Mouse (Mus musculus) heart, embryonic 10.5 days (tissue): ENCODE measurements around the gene Palm3. TPM values are rescaled to one million over a fixed set of nuclear protein-coding genes. Genes with fewer than 3 reads are reported as not detected.

Experiments used
- DNase-seq: peaks from one replicate; pipeline ENCODE4 v3.0.0-alpha.2; 2017; ENCODE audit warnings: low spot score
- H3K27ac ChIP-seq: fragments of 300-500 bp; sonication (generic); 2 replicates; pipeline ENCODE4 v1.5.1; 2016; ENCODE audit warnings: mild to moderate bottlenecking
- H3K27me3 ChIP-seq: fragments of 300-500 bp; sonication (generic); 2 replicates; pipeline ENCODE4 v1.6.1; 2016; ENCODE audit warnings: mild to moderate bottlenecking; ENCODE audit not compliant: poor library complexity, insufficient read depth, severe bottlenecking
- H3K36me3 ChIP-seq: fragments of 300-500 bp; sonication (generic); 2 replicates; pipeline ENCODE4 v1.6.1; 2016; ENCODE audit warnings: mild to moderate bottlenecking, moderate library complexity
- H3K4me1 ChIP-seq: fragments of 300-500 bp; sonication (generic); 2 replicates; pipeline ENCODE4 v1.6.1; 2016; ENCODE audit warnings: mild to moderate bottlenecking
- H3K4me3 ChIP-seq: fragments of 300-500 bp; sonication (generic); 2 replicates; pipeline ENCODE4 v1.5.1; 2016; ENCODE audit warnings: mild to moderate bottlenecking, moderate library complexity
- H3K9me3 ChIP-seq: fragments of 300-500 bp; sonication (generic); 2 replicates; pipeline ENCODE4 v1.6.1; 2016; ENCODE audit warnings: mild to moderate bottlenecking, moderate library complexity
- WGBS: fragments of 180-500 bp; shearing (Covaris S2); methylation state at CpG from one replicate; pipeline ENCODE4 v1.1.7; 2016; 5-methylcytosine and 5-hydroxymethylcytosine counted together
- polyA plus RNA-seq: library from polyadenylated mRNA; unstranded; fragments of >200 nt; fragmentation: Nextera tagmentation; extraction: Ambion mirVana; gene quantifications from 2 replicates; pipeline ENCODE4 v1.2.1, GENCODE M21; 2016

Gene Palm3
- polyA plus RNA-seq, 1 experiment from 2014 or later: 7.4 TPM

- Histone ChIP-seq H3K36me3 (no peaks in the 10 kb centered on the region), H3K4me1 (peaks cover 25% of the 10 kb centered on the region), H3K9me3 (no peaks in the 10 kb centered on the region), H3K27me3 (peaks cover 68% of the 10 kb centered on the region), H3K27ac (no peak overlapping the region), H3K4me3 (peak overlapping the region; percentile 49; the same call in 1 of the 2 replicates)
- 0% methylated on average over 7 of the region's 7 CpGs for WGBS
- DNase-seq: no peak
Measured at GRCm38 (mm10) chr8:84044103-84044502, 22.8 kb downstream of the Palm3 start.

- DNase-seq: no peak
- no peak within 1 kb of the TSS for H3K27ac ChIP-seq
- no peaks in the 10 kb centered on the region for H3K9me3 ChIP-seq
- H3K27me3 ChIP-seq: peaks cover 62% of the 10 kb centered on the region
- 2% methylated on average over 9 of the region's 9 CpGs for WGBS
- peaks cover 22% of the 10 kb centered on the region for H3K4me1 ChIP-seq
- no peaks in the 10 kb centered on the region for H3K36me3 ChIP-seq
- H3K4me3 ChIP-seq: peak within 1 kb of the TSS; percentile 49
Measured at GRCm38 (mm10) chr8:84044900-84045299, 23.6 kb downstream of the Palm3 start, which contains the start of gene Rln3. Gene Rln3, minus strand, starts transcription at chr8:84045000.

DNA sequence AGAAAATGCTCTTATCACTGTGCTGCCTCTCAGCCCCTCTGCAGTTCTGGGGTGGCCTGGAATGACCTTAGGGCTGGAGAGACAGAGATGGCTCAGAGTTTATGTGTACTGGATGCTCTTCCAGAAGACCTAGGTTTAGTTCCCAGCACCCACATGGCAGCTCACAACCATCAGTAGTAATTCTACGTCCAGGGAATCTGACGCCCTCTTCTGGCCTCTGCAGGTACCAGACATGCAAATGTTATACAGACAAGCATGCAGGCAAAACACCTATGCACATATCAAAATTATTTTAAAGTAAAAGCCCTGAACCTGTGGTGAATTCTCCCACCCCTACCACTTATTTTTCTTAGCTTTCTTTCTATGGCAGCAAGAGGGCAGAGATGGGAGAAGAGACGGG lies 25.2 kb downstream of the Palm3 start:
- Histone ChIP-seq H3K36me3 (no peaks in the 10 kb centered on the region), H3K4me1 (peaks cover 27% of the 10 kb centered on the region), H3K9me3 (no peaks in the 10 kb centered on the region), H3K27me3 (peaks cover 45% of the 10 kb centered on the region), H3K4me3 (no peak overlapping the region), H3K27ac (no peak overlapping the region)
- WGBS: 79% methylated on average over 3 of the region's 3 CpGs
- no peak for DNase-seq

GRCm38 (mm10) chr8:84048171-84048570 lies 26.9 kb downstream of the Palm3 start:
- H3K4me1 ChIP-seq: peaks cover 15% of the 10 kb centered on the region
- no peak overlapping the region for H3K4me3 ChIP-seq
- no peaks in the 10 kb centered on the region for H3K9me3 ChIP-seq
- H3K27me3 ChIP-seq: peaks cover 29% of the 10 kb centered on the region
- 69% methylated on average over 5 of the region's 5 CpGs for WGBS
- no peak for DNase-seq
- H3K36me3 ChIP-seq: no peaks in the 10 kb centered on the region
- H3K27ac ChIP-seq: no peak overlapping the region

DNA sequence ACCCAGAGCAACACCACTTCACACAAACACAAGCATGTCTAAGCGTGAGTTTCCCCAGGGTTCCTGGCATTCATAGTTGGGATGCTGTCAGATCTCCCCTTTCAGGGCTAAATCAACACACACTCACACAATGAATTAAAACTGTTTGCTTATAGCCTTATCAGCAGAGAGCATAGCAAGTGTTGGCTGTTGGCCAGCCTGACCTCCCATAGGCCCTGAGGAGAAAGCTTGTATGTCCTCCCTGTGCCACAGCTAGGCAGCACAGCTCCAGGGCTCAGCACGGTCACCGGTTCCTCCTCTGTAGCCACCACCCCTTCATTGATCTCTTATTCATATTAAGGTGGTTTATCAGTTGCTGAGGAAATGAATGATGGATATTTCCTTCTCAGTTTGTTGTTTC lies 31.5 kb downstream of the Palm3 start:
- Histone ChIP-seq H3K9me3 (no peaks in the 10 kb centered on the region), H3K27ac (no peak overlapping the region), H3K36me3 (no peaks in the 10 kb centered on the region), H3K4me3 (no peak overlapping the region), H3K27me3 (0 out of 2 replicates have a peak, but pooled peaks cover 7% of the 10 kb centered on the region), H3K4me1 (peaks cover 5% of the 10 kb centered on the region; the same call in 1 of the 2 replicates)
- no peak for DNase-seq
- WGBS: 64% methylated on average over 3 of the region's 3 CpGs

DNA sequence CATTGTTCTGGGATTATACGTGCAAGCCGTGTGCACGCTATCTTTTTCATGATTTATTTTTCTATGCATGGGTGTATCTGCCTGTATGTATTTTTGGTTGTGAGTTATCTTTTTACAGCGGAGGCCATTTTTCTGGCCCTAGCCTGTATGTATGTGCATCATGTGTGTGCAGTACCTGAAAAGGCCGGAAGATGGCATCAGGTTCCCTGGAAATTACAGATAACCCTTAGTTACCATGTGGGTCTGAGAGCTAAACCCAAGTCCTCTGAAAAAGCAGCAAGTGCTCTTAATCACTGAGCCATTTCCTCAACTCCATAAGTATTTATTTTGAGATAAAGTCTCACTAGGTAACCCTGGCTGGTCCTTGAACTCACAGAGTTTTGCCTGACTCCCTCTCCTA lies 32.0 kb downstream of the Palm3 start:
- 90% methylated on average over 5 of the region's 5 CpGs for WGBS
- Histone ChIP-seq H3K4me1 (peaks cover 5% of the 10 kb centered on the region; the same call in 1 of the 2 replicates), H3K4me3 (no peak overlapping the region), H3K9me3 (no peaks in the 10 kb centered on the region), H3K27me3 (0 out of 2 replicates have a peak, but pooled peaks cover 10% of the 10 kb centered on the region), H3K36me3 (no peaks in the 10 kb centered on the region), H3K27ac (no peak overlapping the region)
- DNase-seq: no peak

DNA sequence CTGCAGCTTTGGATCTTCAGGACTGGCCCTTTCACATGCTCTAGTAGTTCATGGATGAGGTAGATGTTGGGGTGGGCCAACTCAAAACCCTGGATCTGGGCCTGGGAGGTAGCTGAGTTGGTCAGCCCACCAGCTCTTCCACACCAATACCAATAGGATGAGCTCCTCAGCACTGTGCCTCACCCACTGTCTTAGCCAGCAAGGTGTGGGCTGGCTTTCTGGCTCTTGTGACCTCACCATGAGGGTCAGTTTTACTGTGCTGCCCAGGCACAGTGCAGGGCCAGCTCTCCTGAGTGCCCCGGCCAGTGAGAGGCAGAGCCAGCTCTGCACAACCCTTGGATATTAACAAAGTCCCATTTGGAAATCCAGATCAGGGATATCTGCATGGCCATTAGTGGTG lies 36.6 kb downstream of the Palm3 start:
- Histone ChIP-seq H3K27ac (no peak overlapping the region), H3K4me3 (no peak overlapping the region), H3K4me1 (no peaks in the 10 kb centered on the region; the same call in 1 of the 2 replicates), H3K9me3 (no peaks in the 10 kb centered on the region), H3K27me3 (0 out of 2 replicates have a peak, but pooled peaks cover 6% of the 10 kb centered on the region), H3K36me3 (no peaks in the 10 kb centered on the region)
- WGBS: 76% methylated on average over 1 of the region's 1 CpGs
- no peak for DNase-seq

DNA sequence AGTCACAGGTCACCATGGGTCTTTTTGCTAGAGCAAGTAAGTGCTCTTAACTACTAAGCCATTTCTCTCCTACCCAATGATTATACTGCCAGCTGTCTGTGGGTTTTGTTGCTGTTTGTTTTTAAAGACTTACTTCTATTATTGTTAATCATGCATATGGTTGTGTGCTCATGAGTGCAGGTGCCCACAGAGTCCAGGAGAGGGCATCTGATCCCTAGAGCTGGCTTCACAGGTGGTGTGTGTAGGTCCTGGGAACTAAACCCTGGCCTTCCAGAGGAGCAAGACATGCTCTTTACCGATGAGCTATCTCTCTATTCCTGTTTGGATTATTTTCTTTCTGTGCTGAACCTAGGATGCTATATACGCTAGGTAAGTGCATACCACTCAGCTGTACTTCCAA lies 38.0 kb downstream of the Palm3 start:
- Histone ChIP-seq H3K4me3 (no peak overlapping the region), H3K4me1 (no peaks in the 10 kb centered on the region), H3K36me3 (no peaks in the 10 kb centered on the region), H3K9me3 (no peaks in the 10 kb centered on the region), H3K27me3 (0 out of 2 replicates have a peak, but pooled peaks cover 6% of the 10 kb centered on the region), H3K27ac (no peak overlapping the region)
- no peak for DNase-seq
- WGBS: 81% methylated on average over 2 of the region's 2 CpGs

DNA sequence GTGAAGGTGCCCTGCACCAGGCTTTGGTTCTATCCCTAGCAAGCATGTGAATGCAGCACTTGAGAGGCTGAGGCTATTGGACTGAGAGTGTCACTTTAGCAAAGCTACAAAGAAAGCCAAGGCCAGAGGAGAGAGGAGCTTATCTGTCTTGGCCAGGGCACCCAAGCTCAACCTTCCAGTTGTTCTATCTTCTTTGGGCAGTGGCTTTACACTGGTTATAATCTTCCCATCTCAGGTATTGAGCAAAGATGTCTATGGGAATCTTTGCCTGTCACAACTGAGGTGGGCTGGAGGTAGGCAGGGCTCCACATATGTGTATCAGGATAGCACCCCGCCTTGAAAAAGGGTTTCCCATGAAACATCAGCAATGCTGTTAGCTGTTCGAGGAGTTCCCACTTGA lies 39.0 kb downstream of the Palm3 start:
- DNase-seq: no peak
- H3K27ac ChIP-seq: no peak overlapping the region
- no peaks in the 10 kb centered on the region for H3K9me3 ChIP-seq
- H3K4me1 ChIP-seq: no peaks in the 10 kb centered on the region
- H3K36me3 ChIP-seq: no peaks in the 10 kb centered on the region
- WGBS: 82% methylated on average over 2 of the region's 2 CpGs
- no peak overlapping the region for H3K4me3 ChIP-seq
- 0 out of 2 replicates have a peak, but pooled peaks cover 6% of the 10 kb centered on the region for H3K27me3 ChIP-seq

DNA sequence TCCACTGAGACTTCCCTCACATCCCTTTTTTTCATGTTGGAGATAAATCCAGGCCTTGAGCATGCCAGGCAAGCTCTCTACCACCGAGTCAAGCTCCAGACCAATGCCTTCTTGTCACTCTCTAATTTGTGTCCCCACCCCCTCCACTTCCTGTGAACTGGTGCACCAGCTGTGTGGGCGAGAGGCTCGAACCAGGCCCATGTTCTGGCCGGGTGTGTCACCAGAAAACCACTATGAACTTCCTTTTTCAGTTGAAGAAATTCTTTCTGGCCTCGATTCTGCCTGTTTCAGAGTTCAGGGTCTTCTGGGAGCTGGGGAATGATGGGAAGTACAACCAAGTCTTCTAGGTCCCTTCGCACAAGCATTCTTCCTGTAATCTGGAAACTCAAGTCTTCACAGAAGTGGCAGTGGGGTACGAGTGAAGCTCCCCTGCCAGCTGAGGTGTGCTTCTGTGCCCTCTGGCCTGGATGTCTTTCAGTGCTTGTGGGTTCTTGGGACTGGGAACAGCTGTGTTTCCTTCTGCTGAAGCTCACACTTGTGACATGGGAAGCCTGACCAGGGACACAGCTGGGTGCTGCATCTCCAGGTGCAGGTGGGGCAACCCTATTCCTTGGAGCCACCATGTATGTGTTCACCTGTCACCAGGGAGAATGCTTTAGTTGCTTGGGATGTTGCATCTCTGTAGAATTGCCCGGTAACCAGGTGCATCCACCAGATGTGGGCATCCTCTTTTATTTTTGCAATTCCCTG lies 42.8 kb downstream of the Palm3 start:
- no peaks in the 10 kb centered on the region for H3K27me3 ChIP-seq
- 59% methylated on average over 8 of the region's 8 CpGs for WGBS

DNA sequence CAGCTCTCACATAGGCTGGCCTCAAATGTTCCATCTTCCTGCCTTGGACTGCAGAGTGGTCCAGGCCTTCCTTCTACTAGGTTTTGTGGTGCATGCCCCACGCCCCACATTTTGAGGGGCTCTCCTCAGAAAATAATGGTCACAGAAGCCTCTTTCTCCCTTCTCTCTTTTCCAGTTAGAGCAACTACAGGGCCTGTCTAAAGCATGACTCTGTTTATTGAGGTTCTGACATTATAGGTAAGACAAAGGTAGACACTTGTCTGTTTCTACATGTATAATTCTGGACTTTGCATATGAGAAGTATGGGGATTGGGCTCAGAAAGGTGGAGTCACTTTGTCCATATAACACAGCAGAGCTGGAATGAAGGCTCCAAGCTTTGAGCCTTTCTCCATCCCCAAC lies 43.8 kb downstream of the Palm3 start, which contains the start of gene Gm10643:
Gm10643 (minus strand) TSS at position 101 of the 400 bp plus-strand sequence.
- Histone ChIP-seq H3K27me3 (no peaks in the 10 kb centered on the region), H3K27ac (peak within 1 kb of the TSS; percentile 98), H3K4me3 (peak within 1 kb of the TSS; percentile 92), H3K9me3 (no peaks in the 10 kb centered on the region), H3K4me1 (peaks cover 26% of the 10 kb centered on the region), H3K36me3 (no peaks in the 10 kb centered on the region)
- DNase-seq: no peak
- 85% methylated on average over 1 of the region's 1 CpGs for WGBS

More for the DNA sequence above, 42.8 kb downstream of the Palm3 start:
- no peak for DNase-seq
- Histone ChIP-seq H3K36me3 (no peaks in the 10 kb centered on the region), H3K27ac (no peak overlapping the region), H3K4me3 (no peak overlapping the region), H3K9me3 (no peaks in the 10 kb centered on the region), H3K4me1 (peaks cover 16% of the 10 kb centered on the region)

GRCm38 (mm10) chr8:84065457-84066072 lies 44.3 kb downstream of the Palm3 start:
- no peaks in the 10 kb centered on the region for H3K36me3 ChIP-seq
- WGBS: 27% methylated on average over 5 of the region's 5 CpGs
- H3K27me3 ChIP-seq: no peaks in the 10 kb centered on the region
- H3K9me3 ChIP-seq: no peaks in the 10 kb centered on the region
- peak overlapping the region; percentile 98 for H3K27ac ChIP-seq
- peaks cover 30% of the 10 kb centered on the region for H3K4me1 ChIP-seq
- DNase-seq: no peak
- H3K4me3 ChIP-seq: peak overlapping the region; percentile 92

GRCm38 (mm10) chr8:84066291-84066930 lies 45.1 kb downstream of the Palm3 start, which contains the start of gene Rfx1:
Gene Rfx1, plus strand, starts transcription at chr8:84066834.
- Histone ChIP-seq H3K27ac (peak within 1 kb of the TSS; percentile 98), H3K9me3 (no peaks in the 10 kb centered on the region), H3K27me3 (no peaks in the 10 kb centered on the region), H3K4me1 (peaks cover 36% of the 10 kb centered on the region), H3K4me3 (peak within 1 kb of the TSS; percentile 92), H3K36me3 (no peaks in the 10 kb centered on the region)
- DNase-seq: peak; percentile 100
- WGBS: under 1% methylated on average over 51 of the region's 51 CpGs
